Mouse (Mus musculus): ENCODE results near the gene Lcn2. TPM values are rescaled to one million over a fixed set of nuclear protein-coding genes. Genes with fewer than 3 reads are reported as not detected.

The Lcn2 gene
- total and polyA plus RNA-seq, 3 experiments = not detected

GRCm38 (mm10) chr2:32418430-32419151 is 30.5 kb upstream of the Lcn2 start:
- no peak overlapping the region for H3K27ac ChIP-seq (ENCODE audit: insufficient read depth, low read depth)
- no peak for TF ChIP-seq RAD21 (IDR thresholded peaks at IDR 0.05; ENCODE audit: low read depth, low read length)
- no peak for TF ChIP-seq ZC3H11A (IDR thresholded peaks at IDR 0.05; ENCODE audit: low read depth, low read length)
- TF ChIP-seq CTCF (conservative IDR thresholded peaks at IDR 0.05 in 1 of 2, IDR thresholded peaks at IDR 0.05 in 1 of 2; ENCODE audit: low read depth in 2 of 2, low read length in 2 of 2) = no peak
- no peak for TF ChIP-seq MYC (IDR thresholded peaks at IDR 0.05; ENCODE audit: low read depth, low read length)
- TF ChIP-seq MXI1 (IDR thresholded peaks at IDR 0.05; ENCODE audit: low read depth, low read length) = no peak
- no peak for TF ChIP-seq USF2 (conservative IDR thresholded peaks at IDR 0.05; ENCODE audit: low read depth, low read length)
- no peak for TF ChIP-seq POLR2A (IDR thresholded peaks at IDR 0.05; ENCODE audit: low read depth, low read length)
- peaks cover 6 to 24% of the 10 kb centered on the region in 2 experiments for H3K4me1 ChIP-seq (ENCODE audit: control insufficient read depth in 1 of 2, insufficient read depth in 2 of 2)
- H3K27me3 ChIP-seq (replicated peaks) = no peaks in the 10 kb centered on the region
- in situ Hi-C loops (cut with MboI; ENCODE audit: low pct_ligation_motif_present, low pct_unique_long_range_greater_than_20kb, low sequenced_read_pairs) = loop anchor here (5.0 kb wide), 1 partner anchor 34 kb away; the partner anchor contains the start of genes Naif1 and Slc25a25
- dilution Hi-C loops (cut with MboI; ENCODE audit: extremely low pct_ligation_motif_present, extremely low pct_unique_long_range_greater_than_20kb, low sequenced_read_pairs) = no loop called here
- no peak overlapping the region for H3K4me2 ChIP-seq (ENCODE audit: insufficient read depth, low read depth, poor library complexity, severe bottlenecking)
- peaks cover 59 to 76% of the 10 kb centered on the region in 2 experiments for H3K36me3 ChIP-seq (replicated peaks in 1 of 2; ENCODE audit: control insufficient read depth in 1 of 2, insufficient read depth in 1 of 2, low read length in 1 of 2)
- no peaks in the 10 kb centered on the region for H3K79me2 ChIP-seq (replicated peaks; ENCODE audit: control insufficient read depth, extremely low read depth, insufficient read depth, poor library complexity, severe bottlenecking)
- no peak overlapping the region for H3K9ac ChIP-seq (ENCODE audit: insufficient read depth, low read depth)
- no peak overlapping the region for H3K4me3 ChIP-seq (replicated peaks in 1 of 3; ENCODE audit: low read depth in 2 of 3, low read length in 2 of 3, poor library complexity in 1 of 3)
- H3K9me3 ChIP-seq (replicated peaks; ENCODE audit: low read length) = no peaks in the 10 kb centered on the region
- DNase-seq (ENCODE audit: extremely low read depth) = no peak

GRCm38 (mm10) chr2:32417486-32417885 is 29.4 kb upstream of the Lcn2 start:
- in situ Hi-C loops (cut with MboI; ENCODE audit: low pct_ligation_motif_present, low pct_unique_long_range_greater_than_20kb, low sequenced_read_pairs) = loop anchor here (5.0 kb wide), 1 partner anchor 35 kb away; the partner anchor contains the start of genes Naif1 and Slc25a25
- no peak overlapping the region for H3K4me2 ChIP-seq (ENCODE audit: insufficient read depth, low read depth, poor library complexity, severe bottlenecking)
- H3K36me3 ChIP-seq (replicated peaks in 1 of 2; ENCODE audit: control insufficient read depth in 1 of 2, insufficient read depth in 1 of 2, low read length in 1 of 2) = peaks cover 59 to 79% of the 10 kb centered on the region in 2 experiments
- dilution Hi-C loops (cut with MboI; ENCODE audit: extremely low pct_ligation_motif_present, extremely low pct_unique_long_range_greater_than_20kb, low sequenced_read_pairs) = no loop called here
- TF ChIP-seq SMC3 (IDR thresholded peaks at IDR 0.05; ENCODE audit: low read depth, low read length) = no peak
- TF ChIP-seq MAZ (IDR thresholded peaks at IDR 0.05; ENCODE audit: low read depth, low read length) = no peak
- no peak for TF ChIP-seq MXI1 (IDR thresholded peaks at IDR 0.05; ENCODE audit: low read depth, low read length)
- no peak for TF ChIP-seq POLR2A (IDR thresholded peaks at IDR 0.05; ENCODE audit: low read depth, low read length)
- TF ChIP-seq GABPA (IDR thresholded peaks at IDR 0.05; ENCODE audit: insufficient replicate concordance, low read depth, low read length) = no peak
- no peak for TF ChIP-seq ZKSCAN1 (IDR thresholded peaks at IDR 0.05; ENCODE audit: borderline replicate concordance, low read depth, low read length)
- TF ChIP-seq UBTF (IDR thresholded peaks at IDR 0.05; ENCODE audit: low read depth, low read length) = no peak
- TF ChIP-seq NELFE (IDR thresholded peaks at IDR 0.05; ENCODE audit: low read depth, low read length) = no peak
- TF ChIP-seq EP300 (IDR thresholded peaks at IDR 0.05; ENCODE audit: low read length) = no peak
- no peak for TF ChIP-seq JUND (conservative IDR thresholded peaks at IDR 0.05; ENCODE audit: low read depth, low read length)
- TF ChIP-seq E2F4 (IDR thresholded peaks at IDR 0.05; ENCODE audit: insufficient replicate concordance, low read depth, low read length) = no peak
- TF ChIP-seq SIN3A (IDR thresholded peaks at IDR 0.05; ENCODE audit: low read length) = no peak
- no peak for TF ChIP-seq CHD2 (IDR thresholded peaks at IDR 0.05; ENCODE audit: low read length)
- TF ChIP-seq POLR2AphosphoS2 (IDR thresholded peaks at IDR 0.05; ENCODE audit: low read depth, low read length) = no peak
- no peak for TF ChIP-seq HCFC1 (IDR thresholded peaks at IDR 0.05; ENCODE audit: low read depth, low read length)
- TF ChIP-seq NRF1 (IDR thresholded peaks at IDR 0.05; ENCODE audit: low read depth, low read length) = no peak
- TF ChIP-seq ZMIZ1 (IDR thresholded peaks at IDR 0.05; ENCODE audit: low read depth, low read length) = no peak
- no peak for TF ChIP-seq USF1 (IDR thresholded peaks at IDR 0.05; ENCODE audit: low read depth, low read length)
- no peaks in the 10 kb centered on the region for H3K79me2 ChIP-seq (replicated peaks; ENCODE audit: control insufficient read depth, extremely low read depth, insufficient read depth, poor library complexity, severe bottlenecking)
- no peaks in the 10 kb centered on the region for H3K27me3 ChIP-seq (replicated peaks)
- DNase-seq (ENCODE audit: extremely low read depth) = no peak
- peaks cover 5 to 13% of the 10 kb centered on the region in 2 experiments for H3K4me1 ChIP-seq (ENCODE audit: control insufficient read depth in 1 of 2, insufficient read depth in 2 of 2)
- no peak overlapping the region for H3K9ac ChIP-seq (ENCODE audit: insufficient read depth, low read depth)
- H3K9me3 ChIP-seq (replicated peaks; ENCODE audit: low read length) = no peaks in the 10 kb centered on the region
- no peak overlapping the region for H3K27ac ChIP-seq (ENCODE audit: insufficient read depth, low read depth)
- H3K4me3 ChIP-seq (replicated peaks in 1 of 3; ENCODE audit: low read depth in 2 of 3, low read length in 2 of 3, poor library complexity in 1 of 3) = no peak overlapping the region
